Mouse (Mus musculus) brain, embryonic 14.5 days (tissue): ENCODE measurements around the gene Eps15l1.

Experiments used
- CTCF ChIP-seq: fragments of 200-500 bp; IDR thresholded peaks from 2 replicates; pipeline ENCODE4 v1.5.1; 2012; ENCODE audit warnings: inconsistent platforms, mild to moderate bottlenecking, moderate library complexity, borderline replicate concordance; ENCODE audit not compliant: insufficient read depth, insufficient read length; ENCODE audit errors: extremely low read depth
- POLR2A ChIP-seq: fragments of 200-500 bp; IDR thresholded peaks from 2 replicates; pipeline ENCODE4 v1.6.1; 2012; ENCODE audit warnings: mild to moderate bottlenecking, inconsistent platforms, borderline replicate concordance; ENCODE audit not compliant: poor library complexity, insufficient read depth, insufficient read length, severe bottlenecking; ENCODE audit errors: extremely low read depth

DNA sequence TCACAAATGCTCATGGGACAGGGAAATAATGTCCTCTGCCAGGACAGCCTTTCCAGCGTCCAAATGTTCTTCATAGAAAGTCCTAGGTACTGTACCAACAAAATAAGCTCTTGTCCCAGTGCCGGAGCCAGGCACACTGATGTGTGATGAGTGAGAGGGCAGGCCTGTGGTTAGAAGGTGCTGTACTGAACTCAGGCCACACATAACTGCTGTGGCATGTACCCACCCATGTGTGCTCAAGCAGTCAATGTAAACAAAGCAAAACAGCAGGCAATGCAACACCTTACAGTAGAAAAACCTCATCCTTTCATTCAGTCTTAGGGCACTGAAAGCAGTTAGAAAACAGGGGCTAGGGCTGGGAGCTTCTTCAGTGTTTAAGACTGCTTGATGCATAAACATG lies 35.5 kb downstream of the Eps15l1 start:
- no peak for TF ChIP-seq CTCF
- no peak for TF ChIP-seq POLR2A
